In genomic region chr17:80059731-80060130, GRCm38 (mm10) we compare ENCODE assay signal across 8 mouse cellular contexts. TPM values are rescaled to one million over a fixed set of nuclear protein-coding genes. Genes with fewer than 3 reads are reported as not detected.
A peak's percentile ranks its signal among the peaks of the same experiment; 100 is the strongest.
DNase-seq lines count a peak whose midpoint lies in the region; ATAC-seq and TF ChIP-seq lines count a peak whose summit lies in the region.

No protein-coding gene starts in this region.

- H3K27ac ChIP-seq in left cerebral cortex, adult 2 months: no peak overlapping the region
- H3K27ac ChIP-seq in forebrain, embryonic 11.5 days (ENCODE audit: low read depth, low read length): no peak overlapping the region
- no peak overlapping the region for H3K27ac ChIP-seq in limb, embryonic 11.5 days (replicated peaks; ENCODE audit: low read depth, low read length)
- no peak overlapping the region for H3K27ac ChIP-seq in neural tube, embryonic 13.5 days (replicated peaks)

- WGBS in forebrain, embryonic 11.5 days: 27% methylated on average over 1 of the region's 1 CpGs
- 12% methylated on average over 1 of the region's 1 CpGs for WGBS in limb, embryonic 11.5 days
- WGBS in neural tube, embryonic 13.5 days: 0% methylated on average over 1 of the region's 1 CpGs

- peak overlapping the region; percentile 65 for H3K4me2 ChIP-seq in forebrain, embryonic 11.5 days (ENCODE audit: low read depth, low read length, severe bottlenecking)
- peak overlapping the region; percentile 69 for H3K4me2 ChIP-seq in limb, embryonic 11.5 days (ENCODE audit: low read depth, severe bottlenecking)
- peak overlapping the region; percentile 73 for H3K4me2 ChIP-seq in neural tube, embryonic 13.5 days

- H3K27me3 ChIP-seq in forebrain, embryonic 11.5 days (ENCODE audit: control insufficient read depth, insufficient read depth, low read length): no peaks in the 10 kb centered on the region
- H3K27me3 ChIP-seq in limb, embryonic 11.5 days (ENCODE audit: control insufficient read depth, insufficient read depth, low read length): no peaks in the 10 kb centered on the region
- H3K27me3 ChIP-seq in neural tube, embryonic 13.5 days: no peaks in the 10 kb centered on the region

- no peaks in the 10 kb centered on the region for H3K36me3 ChIP-seq in forebrain, embryonic 11.5 days (ENCODE audit: control insufficient read depth, insufficient read depth, low read length)
- H3K36me3 ChIP-seq in limb, embryonic 11.5 days (ENCODE audit: control insufficient read depth, insufficient read depth, low read length): 0 out of 2 replicates have a peak, but pooled peaks cover 2% of the 10 kb centered on the region
- H3K36me3 ChIP-seq in neural tube, embryonic 13.5 days: no peaks in the 10 kb centered on the region

- ATAC-seq in forebrain, embryonic 11.5 days (replicated peaks; ENCODE audit: low FRiP score): no peak
- ATAC-seq in limb, embryonic 11.5 days (ENCODE audit: insufficient number of reproducible peaks, low FRiP score, low TSS enrichment, low read depth): no peak
- ATAC-seq in neural tube, embryonic 13.5 days (ENCODE audit: low read depth): no peak

- H3K4me3 ChIP-seq in left cerebral cortex, adult 2 months: peak overlapping the region; percentile 89
- H3K4me3 ChIP-seq in forebrain, embryonic 11.5 days (ENCODE audit: low read depth, low read length): peak overlapping the region; percentile 99
- peak overlapping the region; percentile 96 for H3K4me3 ChIP-seq in limb, embryonic 11.5 days (ENCODE audit: low read depth, low read length)
- H3K4me3 ChIP-seq in neural tube, embryonic 13.5 days: peak overlapping the region; percentile 95

- no peaks in the 10 kb centered on the region for H3K9me3 ChIP-seq in forebrain, embryonic 11.5 days (ENCODE audit: control insufficient read depth, low read length)
- H3K9me3 ChIP-seq in limb, embryonic 11.5 days (ENCODE audit: control insufficient read depth, low read length): no peaks in the 10 kb centered on the region
- H3K9me3 ChIP-seq in neural tube, embryonic 13.5 days: no peaks in the 10 kb centered on the region

- intact Hi-C loops in left cerebral cortex, adult 2 months (cut with DNase I): loop anchor here (2.0 to 5.0 kb wide), 2 partner anchors 88 to 109 kb away; no protein-coding TSS in a partner anchor
- intact Hi-C loops in gastrocnemius, postnatal 36 days (cut with DNase I): no loop called here

- no peak for DNase-seq in left cerebral cortex, adult 2 months (ENCODE audit: extremely low spot score in 1 of 2, low spot score in 2 of 2)
- no peak for DNase-seq in left cerebral cortex, adult 11 months (ENCODE audit: low spot score)
- no peak for DNase-seq in forebrain, embryonic 11.5 days (ENCODE audit: low spot score)
- DNase-seq in limb, embryonic 11.5 days (ENCODE audit: low spot score): no peak
- no peak for DNase-seq in cerebellum, adult 9-11 months
- DNase-seq in yolk sac, embryonic 10.5 days (ENCODE audit: low spot score): no peak
- DNase-seq in gastrocnemius, postnatal 36 days: no peak

- no peak overlapping the region; the same call in 1 of the 2 replicates for H3K9ac ChIP-seq in forebrain, embryonic 11.5 days (ENCODE audit: low read length)
- no peak overlapping the region for H3K9ac ChIP-seq in limb, embryonic 11.5 days (ENCODE audit: low read length)
- peak overlapping the region; percentile 99; the same call in 1 of the 2 replicates for H3K9ac ChIP-seq in neural tube, embryonic 13.5 days

- H3K4me1 ChIP-seq in forebrain, embryonic 11.5 days (replicated peaks; ENCODE audit: control insufficient read depth, insufficient read depth, low read length): no peaks in the 10 kb centered on the region; the same call in 1 of the 2 replicates
- peaks cover 8% of the 10 kb centered on the region; the same call in 1 of the 2 replicates for H3K4me1 ChIP-seq in limb, embryonic 11.5 days (ENCODE audit: control insufficient read depth, insufficient read depth, low read length)
- peaks cover 46% of the 10 kb centered on the region for H3K4me1 ChIP-seq in neural tube, embryonic 13.5 days (replicated peaks)

- no peak for TF ChIP-seq CTCF in left cerebral cortex, adult 2 months (IDR thresholded peaks at IDR 0.05)

RNA-seq across cellular contexts. Expression of gene Hnrnpll, which starts 2.4 kb away (rescaled TPM):
- 10 to 100 TPM; 64.0 to 66.9 TPM for total RNA-seq in left cerebral cortex, adult 2 months (2021)
- 127 TPM in 2 replicates for polyA plus RNA-seq in forebrain, embryonic 11.5 days (2014; fragmentation: Nextera tagmentation; extraction: Ambion mirVana)
- polyA plus RNA-seq in limb, embryonic 11.5 days (2014; fragmentation: Nextera tagmentation; extraction: Ambion mirVana): 118 TPM in 2 replicates
- 66.7 and 77.3 TPM in 2 replicates for polyA plus RNA-seq in neural tube, embryonic 13.5 days (2015; fragmentation: Nextera tagmentation; extraction: Ambion mirVana)
- total RNA-seq in gastrocnemius, postnatal 36 days (2021): 10 to 100 TPM; 12.6 to 14.9 TPM
